Mouse (Mus musculus) skeletal muscle tissue, adult 2 months (tissue): ENCODE data around the gene Slc25a34.
A peak's percentile ranks its signal among the peaks of the same experiment; 100 is the strongest.

Experiments
- DNase-seq: peaks from one replicate; pipeline ENCODE4 v3.0.0-alpha.2; 2012; ENCODE audit warnings: low read depth, low spot score

Gene Slc25a34

DNA sequence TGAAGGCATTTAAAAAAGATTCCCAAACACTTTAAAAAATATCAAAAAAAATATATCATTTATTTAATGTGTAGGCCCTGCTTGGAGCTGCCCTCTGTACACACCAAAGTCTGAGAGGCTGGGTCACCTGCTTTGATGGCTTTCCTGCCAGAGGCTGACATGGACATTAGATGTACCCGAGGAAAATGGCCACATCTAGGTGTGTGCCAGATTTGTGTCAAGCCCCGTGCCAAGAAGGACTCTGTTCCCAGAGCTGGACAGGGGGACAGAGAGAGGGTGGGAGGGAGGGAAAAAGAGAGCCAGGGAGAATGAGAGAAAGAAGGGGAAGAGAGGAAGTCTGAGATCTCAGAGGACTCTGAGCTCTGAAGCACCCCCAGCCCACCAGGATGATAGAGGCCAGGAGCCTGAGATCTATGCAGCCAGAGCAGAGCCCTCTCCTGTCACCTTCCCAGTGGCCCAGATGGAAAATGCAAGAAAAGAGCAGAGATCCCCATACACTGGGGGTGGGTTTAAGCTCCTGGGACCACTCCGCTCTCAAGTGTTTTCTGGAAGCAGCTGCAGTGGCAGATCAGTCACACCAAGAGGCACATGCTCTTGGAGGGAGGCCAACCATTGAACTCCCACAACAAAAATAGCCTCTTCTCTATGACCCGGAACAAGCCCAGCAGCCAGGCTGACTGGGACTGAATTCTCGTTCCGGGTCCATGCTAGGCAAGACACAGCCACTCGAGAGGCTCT, 19.7 kb upstream of the Slc25a34 start:
- DNase-seq, result peak; percentile 88

DNA sequence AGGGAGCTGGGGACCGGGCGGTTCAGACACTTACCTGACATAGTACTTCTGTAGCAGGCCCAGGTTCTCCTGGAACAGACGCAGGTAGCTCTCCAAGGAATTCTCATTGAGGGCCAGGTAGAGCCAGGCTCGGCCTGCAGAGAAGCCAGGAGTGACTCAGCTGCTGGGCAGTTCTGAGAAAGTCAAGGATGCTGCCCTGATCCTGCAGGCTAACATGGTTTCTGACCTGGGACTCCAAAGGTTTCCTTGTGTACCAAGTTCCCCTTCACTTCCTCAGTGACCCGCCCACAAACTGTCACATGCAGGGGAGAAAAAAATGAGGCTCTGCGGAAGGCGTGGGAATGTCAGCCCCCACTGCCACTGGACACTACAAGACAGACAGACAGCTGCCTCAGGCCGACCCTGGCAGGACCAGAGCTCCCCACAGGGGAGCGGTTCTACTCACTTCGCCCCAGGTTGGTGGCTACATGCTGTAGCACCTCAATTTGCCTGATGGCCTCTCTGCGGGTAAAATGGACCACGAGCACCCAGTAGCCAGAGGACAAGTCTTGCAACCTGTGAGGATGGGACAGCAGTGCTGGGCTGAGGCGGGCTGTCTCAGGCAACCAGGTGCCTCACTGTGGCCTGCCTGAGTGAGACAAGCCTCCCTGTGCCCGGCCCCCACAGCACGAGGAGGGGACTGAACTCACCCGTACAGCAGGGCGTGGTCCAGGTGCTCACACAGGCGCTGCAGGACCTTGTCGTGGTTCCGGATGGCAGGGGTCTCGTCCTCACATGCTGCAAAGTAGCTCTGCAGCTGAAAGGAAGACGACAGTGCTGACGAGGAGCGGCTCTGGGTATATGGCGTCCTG, 18.6 kb upstream of the Slc25a34 start:
- no peak for DNase-seq

DNA sequence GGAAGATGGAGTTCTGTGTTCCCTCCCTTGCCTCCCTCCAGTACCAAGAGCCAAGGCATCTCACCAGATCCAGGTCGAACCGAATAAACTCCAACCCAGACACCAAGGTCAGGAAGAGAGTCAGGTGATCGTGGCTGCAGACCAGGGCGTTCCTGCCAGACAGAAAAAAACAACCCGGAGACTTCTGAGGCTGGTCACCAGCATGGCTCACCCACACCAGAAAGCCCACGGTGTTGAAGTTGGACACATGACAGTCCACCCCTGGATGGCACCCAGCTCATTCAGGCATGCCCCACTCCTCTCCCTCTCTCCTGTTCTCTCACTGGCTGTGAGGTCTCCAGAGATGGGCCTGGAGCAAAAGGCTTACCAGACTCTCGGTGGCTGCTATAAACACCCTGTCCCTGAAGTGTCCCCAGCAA, 17.7 kb upstream of the Slc25a34 start:
- DNase-seq, result peak; percentile 52

DNA sequence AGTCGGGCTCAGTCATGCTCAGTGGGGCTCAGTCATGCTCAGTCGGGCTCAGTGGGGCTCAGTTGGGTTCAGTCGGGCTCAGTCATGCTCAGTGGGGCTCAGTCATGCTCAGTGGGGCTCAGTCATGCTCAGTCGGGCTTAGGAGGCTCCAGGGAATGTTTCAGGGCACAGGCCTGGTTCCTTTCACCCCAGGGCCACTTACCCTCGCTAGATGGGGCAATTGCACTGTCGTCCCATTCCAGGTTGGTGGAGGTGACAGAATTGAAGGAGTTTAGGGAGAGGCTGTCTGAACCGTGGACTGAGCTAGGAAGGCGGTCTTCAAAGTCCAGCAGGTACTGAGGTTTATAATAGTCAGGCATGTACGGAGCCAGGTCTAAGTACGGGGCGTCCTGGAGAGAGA, 15.9 kb upstream of the Slc25a34 start:
- no peak for DNase-seq

DNA sequence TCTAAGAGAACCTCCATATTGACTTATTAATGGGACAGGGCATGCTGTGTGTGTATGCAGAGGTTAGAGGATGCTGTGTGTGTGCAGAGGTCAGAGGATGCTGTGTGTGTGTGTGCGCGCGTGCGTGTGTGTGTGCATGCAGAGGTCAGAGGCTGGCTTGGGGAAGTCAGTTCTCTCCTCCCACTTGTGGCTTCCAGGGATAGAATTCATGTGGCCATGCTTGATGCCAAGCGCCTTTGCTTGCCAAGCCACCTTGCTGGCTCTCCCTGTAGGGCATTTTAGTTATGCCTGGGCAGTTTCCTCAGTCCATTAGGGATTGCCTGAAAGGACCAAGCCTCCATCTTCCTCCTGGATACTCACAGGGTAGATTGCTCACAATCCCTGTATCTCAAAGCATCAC, 13.1 kb upstream of the Slc25a34 start:
- no peak for DNase-seq

DNA sequence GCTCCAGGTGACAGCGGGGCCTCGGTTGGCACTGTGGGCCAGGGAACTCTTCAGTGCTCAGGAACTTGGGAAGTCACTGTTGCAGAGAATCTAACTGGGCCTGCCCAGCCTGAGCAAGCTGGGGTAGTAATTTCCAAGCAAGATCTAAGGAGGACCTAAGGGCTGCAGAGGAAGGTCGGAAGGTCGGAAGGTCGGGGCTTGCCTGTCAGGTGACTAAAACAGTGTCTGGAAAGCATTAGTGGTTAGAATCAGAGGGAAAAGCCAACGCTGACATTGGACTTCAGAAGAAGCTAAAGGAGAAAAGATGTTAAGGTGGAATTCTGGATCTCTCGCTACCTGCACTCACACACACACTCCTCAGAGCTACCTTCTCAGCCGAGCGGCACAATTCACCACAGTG, 12.4 kb upstream of the Slc25a34 start:
- DNase-seq, result no peak

DNA sequence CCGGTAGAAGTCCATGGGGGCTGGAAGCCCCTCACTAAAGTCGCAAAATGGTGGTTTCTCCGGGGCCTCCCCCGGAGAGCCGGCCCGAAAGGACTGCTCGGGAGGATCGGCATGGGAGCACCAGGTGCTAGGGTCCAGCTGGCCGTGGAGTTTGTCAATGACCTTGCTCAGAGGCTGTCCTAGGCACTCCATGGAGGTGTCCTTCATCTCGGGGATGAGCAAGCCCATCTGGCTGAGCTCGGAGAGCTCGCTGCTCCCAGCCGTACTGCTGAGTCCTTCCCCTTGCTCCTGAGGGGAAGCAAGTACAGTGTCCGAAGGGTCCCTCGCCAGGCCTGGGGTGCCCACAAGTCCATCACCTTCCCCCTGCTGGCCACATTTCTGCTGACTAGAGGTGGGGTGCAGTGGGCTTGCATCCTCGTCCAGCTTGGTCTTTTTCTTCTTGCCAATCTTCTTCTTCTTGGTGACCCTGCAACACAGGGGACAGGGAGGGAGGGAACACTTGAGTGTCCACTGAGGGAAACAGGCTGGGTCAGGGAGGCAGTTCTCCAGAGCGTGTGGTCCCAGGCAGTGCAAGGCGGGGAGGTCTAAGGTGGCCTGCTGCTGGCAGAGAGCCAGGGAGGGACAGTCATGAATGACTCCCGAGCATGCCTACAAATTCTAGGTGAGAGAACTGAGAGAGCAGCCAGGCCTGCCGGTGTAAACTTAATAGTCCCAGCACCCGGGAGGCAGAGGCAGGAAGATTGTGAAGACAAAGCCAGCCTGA, 8.7 kb upstream of the Slc25a34 start:
- DNase-seq, result no peak

DNA sequence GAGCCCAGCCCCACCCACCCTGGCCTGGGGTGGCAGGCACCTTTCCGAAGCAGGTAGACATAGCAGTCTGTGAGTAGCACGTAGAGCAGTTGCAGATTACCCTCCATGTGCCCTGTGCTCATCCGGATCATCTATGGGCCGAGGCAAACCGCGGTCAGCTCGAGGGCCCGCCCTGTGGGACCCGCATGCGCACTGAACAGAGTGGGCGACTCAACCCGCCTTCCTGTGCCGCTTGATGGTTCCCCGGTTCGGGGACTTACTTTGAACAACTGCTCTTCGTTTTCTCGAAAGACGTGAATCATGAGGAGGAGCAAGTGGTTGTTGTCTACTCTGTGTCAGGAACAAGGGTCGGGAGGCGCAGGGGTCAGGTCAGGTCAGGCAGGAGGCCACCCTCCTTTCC, 7.6 kb upstream of the Slc25a34 start:
- no peak for DNase-seq

DNA sequence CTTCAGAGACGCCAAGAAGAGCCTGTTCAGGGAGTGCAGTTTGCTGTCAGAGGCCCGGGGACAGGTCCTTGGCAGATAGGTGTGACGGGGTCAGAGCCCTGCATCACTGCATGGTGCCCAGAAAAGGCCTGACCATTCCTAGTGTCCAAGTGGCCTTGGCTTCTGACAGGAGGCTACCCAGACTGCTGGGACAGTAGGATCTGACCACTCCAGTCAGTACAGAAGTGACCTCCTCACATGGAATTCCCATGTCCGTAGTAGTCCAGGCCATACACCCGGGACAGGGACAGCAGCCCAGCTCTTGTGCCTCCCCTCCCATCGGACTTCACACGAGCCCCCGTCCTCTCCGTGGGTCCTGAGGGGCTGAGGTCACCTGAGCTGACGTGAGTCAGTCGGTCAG, 6.4 kb upstream of the Slc25a34 start:
- no peak for DNase-seq

DNA sequence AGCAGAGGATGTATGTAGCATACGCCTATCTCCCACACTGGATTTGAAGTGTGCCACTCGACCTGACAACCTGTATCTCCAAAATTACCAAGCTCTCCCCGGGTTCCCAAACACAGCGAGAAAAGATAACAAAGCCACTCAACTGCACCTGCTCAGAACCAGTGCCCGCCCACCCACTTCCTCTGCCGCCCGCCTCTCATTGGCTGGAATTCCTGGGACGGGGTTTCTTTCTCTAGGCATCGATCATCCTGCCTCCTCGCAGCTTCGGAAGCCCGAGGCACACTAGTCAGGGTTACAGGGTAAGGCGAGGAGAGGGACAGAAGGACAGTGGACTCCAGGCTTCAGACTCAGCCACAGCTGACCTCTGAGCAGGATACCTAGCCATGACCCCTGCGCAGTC, 5.0 kb upstream of the Slc25a34 start:
- DNase-seq, result no peak

DNA sequence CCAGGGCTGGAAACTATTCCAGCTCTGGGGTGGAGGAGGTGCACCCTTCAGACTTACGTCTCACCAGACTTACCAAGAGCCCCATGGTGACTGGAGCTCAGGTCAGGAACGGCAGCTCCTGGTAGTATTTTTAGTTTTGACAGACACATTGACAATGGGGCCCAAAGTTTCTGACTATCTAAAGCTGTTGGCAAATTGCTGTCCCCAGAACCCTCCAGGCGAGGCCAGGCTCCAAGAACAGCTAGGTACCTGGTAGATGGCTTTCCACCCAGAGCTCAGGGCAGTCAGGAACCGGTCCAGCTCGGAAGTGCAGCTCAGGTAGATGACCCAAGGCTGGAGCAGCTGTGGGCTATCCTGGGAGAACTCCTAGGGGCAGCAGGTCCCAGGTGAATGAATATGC, 3.9 kb upstream of the Slc25a34 start:
- DNase-seq, result no peak

DNA sequence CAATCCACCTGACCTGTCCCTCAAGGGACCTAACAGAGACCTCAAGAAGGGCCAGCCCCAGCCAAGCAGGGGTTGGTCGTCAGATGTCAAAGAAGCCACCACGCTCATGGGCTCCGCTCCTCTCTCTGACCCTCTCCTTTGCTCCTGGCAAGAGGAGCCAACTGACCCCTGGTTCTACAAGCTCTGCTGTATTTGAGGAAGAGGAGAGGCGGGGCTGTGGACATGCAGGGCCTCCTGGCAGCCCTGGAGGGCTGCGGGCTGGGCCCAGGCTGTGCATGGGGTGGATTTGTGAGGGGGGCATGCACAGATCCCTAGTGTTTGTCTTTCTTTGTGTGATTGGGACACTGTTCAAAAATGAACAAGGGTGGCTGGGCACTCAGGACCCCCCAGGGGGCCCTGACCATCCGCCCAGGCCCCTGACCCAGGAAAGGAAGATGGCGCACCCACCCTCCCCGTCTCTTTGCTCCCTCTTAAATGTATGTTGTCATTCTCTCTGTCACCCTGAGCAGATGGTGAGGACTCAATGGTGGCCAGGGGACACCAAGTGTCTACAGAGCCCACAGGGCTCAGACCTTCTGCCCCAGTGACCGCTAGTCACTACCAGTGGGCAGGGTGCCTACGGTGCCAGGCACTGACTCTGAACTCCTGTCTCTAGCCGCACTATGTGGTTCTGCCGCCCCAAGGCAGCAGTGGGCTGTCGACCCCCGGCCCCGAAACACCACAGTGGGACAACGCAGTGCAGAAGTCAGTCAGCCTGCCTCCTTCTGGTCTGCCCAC, 2.3 kb upstream of the Slc25a34 start:
- no peak for DNase-seq

DNA sequence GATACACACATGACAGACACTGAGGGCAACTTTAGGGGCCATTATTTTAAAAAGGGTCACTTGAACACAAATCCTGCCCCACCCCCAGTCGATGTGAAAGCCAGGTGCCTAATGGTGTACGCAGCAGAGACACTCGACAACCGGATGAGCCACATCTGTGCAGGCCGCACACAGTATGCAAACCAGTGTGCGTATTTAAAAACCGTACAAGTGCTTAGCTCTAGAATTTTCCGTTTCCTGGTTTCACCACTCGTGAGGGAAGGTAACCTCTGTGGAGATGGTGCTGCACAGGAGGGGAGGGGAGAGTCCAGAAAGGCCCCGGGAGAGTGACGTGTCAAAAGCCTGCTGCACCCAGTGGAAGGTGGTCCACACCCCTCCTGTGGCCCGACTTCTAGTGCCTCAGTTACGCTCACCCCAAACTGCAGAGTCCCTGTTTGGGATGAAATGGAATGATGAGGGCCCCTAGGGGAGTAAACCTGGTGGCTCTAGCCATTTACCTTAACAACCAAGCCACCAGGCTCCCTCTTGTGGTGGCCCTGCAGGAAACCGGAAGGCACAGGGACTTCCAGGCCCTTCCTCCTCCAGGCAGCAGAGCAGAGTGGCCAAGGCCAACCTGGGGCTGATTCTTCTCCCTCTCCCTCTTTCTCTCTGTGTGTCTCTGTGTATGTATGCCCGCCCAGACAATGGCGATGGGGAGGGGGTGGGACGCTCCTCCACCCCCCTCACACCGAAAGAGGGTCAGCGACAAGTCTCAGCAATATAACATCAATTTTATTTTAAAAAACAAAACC, 1.6 kb upstream of the Slc25a34 start:
- DNase-seq, result no peak

DNA sequence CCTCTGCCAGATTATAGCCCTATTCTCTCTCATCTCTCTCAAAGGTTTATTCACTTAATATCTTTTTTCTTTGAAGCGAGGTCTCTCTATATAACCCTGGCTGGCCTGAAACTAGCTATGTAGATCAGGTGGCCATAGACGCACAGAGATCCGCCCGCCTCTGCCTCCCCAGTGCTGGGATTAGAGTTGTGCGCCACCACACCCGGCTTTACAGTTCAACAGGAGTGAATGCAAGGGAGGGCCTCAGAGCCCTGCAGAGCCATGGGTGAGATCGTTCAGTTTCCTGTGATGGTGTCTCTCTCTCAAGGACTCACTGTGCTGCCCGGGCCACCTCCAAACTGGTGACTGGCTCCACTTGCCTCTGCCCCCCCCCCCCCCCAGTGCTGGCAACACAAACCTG, 513 bp upstream of the Slc25a34 start:
- no peak for DNase-seq

DNA sequence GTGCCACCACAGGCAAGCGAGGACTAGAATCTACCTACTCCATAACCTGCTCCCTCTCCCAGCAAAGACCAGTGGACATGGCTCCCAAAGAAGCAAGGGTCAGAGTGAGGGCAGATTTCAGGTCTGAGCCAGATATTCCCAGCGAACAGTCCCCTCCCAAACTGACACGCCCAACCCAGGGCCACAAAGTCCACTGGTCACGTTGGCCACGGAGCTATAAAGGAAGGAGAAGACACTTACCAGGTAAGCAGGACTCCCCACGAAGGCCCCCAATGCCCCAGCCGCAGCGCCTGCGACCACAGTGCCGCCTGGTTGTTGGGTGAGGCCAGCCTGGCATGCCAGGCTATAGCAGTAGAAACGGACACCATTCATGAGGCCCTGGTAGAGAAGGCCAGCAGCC, 584 bp downstream of the Slc25a34 start:
- no peak for DNase-seq

DNA sequence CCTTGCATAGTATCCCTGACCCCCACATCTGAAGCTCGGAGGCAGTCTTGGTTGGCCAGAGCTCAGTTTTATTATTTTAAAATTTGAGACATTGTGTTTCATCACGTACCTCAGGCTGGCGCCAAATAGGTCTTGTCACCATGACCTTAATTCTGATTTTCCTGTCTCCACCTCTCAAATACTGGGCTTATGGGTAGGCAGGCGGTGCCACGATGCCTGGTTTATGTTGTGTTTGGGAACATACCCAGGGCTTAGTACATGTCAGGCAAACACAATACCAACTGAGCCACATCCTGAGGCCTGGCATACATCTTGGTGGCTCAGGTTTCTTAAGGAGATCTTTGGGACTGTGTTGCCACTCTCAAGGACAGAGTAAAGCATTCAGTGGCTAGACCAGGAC, 1.0 kb downstream of the Slc25a34 start:
- no peak for DNase-seq

DNA sequence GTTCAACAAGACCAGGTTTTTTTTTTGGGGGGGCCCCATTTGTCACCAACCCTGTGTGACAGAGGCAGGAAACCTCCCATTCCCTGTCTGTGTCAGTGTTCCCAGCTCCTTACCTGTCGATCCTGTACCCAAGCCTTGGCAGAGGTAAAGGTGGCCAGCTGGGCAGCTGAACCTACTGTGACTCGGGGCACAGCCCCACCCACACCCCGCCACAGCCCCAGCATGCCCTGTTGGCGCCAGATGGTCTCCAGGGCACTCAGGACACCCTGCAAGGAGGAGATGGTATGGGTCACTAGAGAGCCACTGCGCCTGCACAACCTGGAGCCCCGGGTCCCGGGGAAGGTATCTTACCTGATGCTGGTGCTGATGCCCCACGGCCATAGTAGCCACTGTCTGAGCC, 1.5 kb downstream of the Slc25a34 start:
- DNase-seq, result no peak

DNA sequence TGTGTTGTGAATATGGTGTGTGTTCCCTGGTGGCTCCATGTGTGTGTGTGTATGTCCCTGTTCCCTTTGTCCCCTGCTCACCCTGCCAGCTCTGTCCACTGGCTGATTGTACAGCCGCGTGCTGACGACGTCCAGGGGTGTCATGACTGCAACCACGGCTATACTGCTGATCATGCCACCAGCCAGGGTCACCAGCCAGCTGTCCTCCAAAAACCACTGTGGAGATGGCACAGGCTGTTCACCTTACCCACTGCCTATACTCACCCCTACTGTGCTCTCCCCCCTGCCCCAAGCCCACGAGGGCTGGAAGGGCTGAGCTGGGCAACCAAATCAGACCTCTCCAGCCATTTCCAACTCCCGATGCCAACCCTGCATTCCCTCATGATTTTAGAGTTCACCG, 2.3 kb downstream of the Slc25a34 start:
- no peak for DNase-seq

DNA sequence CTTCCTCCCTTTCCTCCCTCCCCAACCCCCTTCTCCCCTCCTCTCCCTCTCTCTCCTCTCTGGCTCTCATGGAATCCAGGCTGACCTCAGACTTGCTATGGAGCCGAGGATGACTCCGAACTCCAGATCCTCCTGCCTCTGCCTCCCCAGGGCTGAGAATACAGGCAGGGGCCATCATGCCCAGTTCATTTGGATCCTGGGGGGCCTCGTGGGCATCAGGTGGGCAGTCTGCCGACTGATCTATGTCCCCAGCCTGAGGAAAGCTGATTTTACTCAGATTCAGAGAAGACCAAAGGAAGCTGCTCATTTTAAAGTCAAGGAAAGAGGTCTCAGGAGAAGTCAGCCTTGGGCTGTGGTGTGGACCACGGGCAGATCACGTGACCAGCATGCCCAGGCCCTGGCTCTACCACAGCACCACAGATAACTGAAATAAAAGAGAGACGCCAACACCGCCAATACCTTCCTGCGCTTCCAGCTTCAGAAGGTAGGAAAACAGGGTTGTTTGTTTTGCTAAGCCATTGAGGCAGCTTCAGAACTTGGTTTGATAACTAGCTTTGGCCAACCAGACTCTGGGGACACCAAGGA, 4.2 kb downstream of the Slc25a34 start:
- no peak for DNase-seq

DNA sequence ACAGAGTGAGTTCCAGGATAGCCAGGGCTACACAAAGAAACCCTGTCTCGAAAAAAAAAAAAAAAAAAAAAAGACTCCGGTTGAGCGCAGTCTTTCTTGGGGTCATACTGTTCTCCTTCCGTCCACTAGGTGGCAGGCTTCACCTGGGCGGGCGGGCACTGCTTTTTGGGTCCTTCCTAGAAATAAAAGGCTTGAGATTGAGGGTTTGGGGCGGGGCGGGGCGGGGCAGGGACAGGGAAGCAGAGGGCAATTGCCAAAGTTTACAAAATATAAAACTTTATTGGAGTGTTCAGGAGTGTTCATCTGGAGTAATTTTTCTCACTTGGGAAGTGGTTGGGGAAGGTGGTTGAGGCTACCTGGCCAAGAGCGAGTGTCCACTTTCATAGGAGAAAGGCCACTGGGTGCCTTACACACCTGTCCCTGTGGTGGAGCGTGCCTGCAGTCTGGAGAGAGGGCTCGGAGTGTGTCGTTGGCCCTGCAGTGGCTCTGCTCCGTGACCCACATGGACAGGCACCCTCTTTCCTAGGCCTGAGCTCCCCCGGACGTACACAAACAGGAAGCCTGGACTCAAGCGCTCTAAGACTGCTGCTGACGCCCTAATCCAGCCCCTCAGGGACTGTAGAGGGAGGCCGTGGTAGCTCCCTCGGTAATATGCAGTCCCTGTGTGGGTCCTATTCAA, 4.9 kb downstream of the Slc25a34 start, which contains the start of gene Tmem82:
Tmem82 (minus strand) TSS at position 69 of the 679 bp plus-strand sequence.
- DNase-seq, result peak; percentile 59
